ENCODE assay signal across 24 mouse cellular contexts in the genomic region with DNA sequence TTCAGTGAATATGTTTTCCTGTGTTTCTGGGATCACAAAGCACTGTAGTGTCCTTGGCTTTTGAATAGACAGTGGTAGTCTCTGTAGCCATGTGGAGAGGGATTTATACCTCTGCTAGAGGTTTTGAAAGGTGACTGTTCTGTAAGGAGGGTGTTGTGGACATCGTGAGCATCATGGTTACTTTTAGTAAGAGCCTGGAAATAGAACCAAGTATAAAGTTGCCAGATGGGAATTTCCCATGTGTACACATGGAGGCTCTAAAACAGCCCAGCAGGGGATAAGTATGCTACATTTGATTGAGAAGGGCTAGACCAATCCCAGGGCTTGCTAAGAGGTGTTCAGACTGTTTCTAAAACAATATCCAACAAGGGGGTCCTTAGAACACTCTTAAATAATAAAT. TPM values are rescaled to one million over a fixed set of nuclear protein-coding genes. Genes with fewer than 3 reads are reported as not detected.
DNase-seq lines count a peak whose midpoint lies in the region; ATAC-seq and TF ChIP-seq lines count a peak whose summit lies in the region.
"Had no signal": no experiment of that assay in that cellular context is flagged by ENCODE, and none has a peak within 500 bp of the region (broad histone marks: within the 10 kb centered on the region; RNA-seq: fewer than 3 reads in every experiment).

No protein-coding gene starts in this region.

- DNase-seq in gastrocnemius, adult 2 months, result no peak
- no peak for DNase-seq in gastrocnemius, adult 8-10 months (ENCODE audit: low spot score in 2 of 2)
- no peak for DNase-seq in heart, postnatal 0 days (ENCODE audit: low spot score)
- no peak for DNase-seq in heart, postnatal 4 days
- DNase-seq: adrenal gland, adult 2 months; adrenal gland, postnatal 10 days; adrenal gland, postnatal 36 days; cerebellum, adult 11-12 months; cerebellum, adult 2 months; cerebellum, adult 9-10 months; cerebellum, postnatal 10 days; cerebellum, postnatal 25 days had no signal

- no peak for ATAC-seq in heart, postnatal 0 days (ENCODE audit: insufficient read depth, low read depth)
- no peak for ATAC-seq in activated CD4-positive, CD25-positive, alpha-beta regulatory T cell, adult 4 months
- no peak for ATAC-seq in midbrain, embryonic 15.5 days (replicated peaks)
- ATAC-seq: forebrain, embryonic 14.5 days; forebrain, embryonic 16.5 days; Patski had no signal

- H3K36me3 ChIP-seq in heart, postnatal 0 days (replicated peaks; ENCODE audit: control insufficient read depth, insufficient read depth, low read length), result no peaks in the 10 kb centered on the region
- no peaks in the 10 kb centered on the region for H3K36me3 ChIP-seq in midbrain, embryonic 15.5 days (replicated peaks)
- H3K36me3 ChIP-seq: embryonic facial prominence, embryonic 10.5 days; embryonic facial prominence, embryonic 12.5 days; forebrain, embryonic 10.5 days; forebrain, embryonic 12.5 days; G1E had no signal

- peak overlapping the region; percentile 74 for H3K27ac ChIP-seq in gastrocnemius, adult 2 months
- H3K27ac ChIP-seq in heart, postnatal 0 days (ENCODE audit: low read depth), result no peak overlapping the region
- peak overlapping the region; percentile 11; the same call in 1 of the 2 replicates for H3K27ac ChIP-seq in embryonic fibroblast, embryonic 13.5 days (ENCODE audit: insufficient read depth, low read length)
- H3K27ac ChIP-seq in midbrain, embryonic 15.5 days, result no peak overlapping the region
- H3K27ac ChIP-seq: embryonic facial prominence, embryonic 10.5 days; embryonic facial prominence, embryonic 12.5 days; forebrain, embryonic 10.5 days; forebrain, embryonic 12.5 days had no signal

- TF ChIP-seq POLR2A in embryonic fibroblast, embryonic 13.5 days (IDR thresholded peaks at IDR 0.05; ENCODE audit: low read depth, low read length), result no peak

- no peaks in the 10 kb centered on the region for H3K27me3 ChIP-seq in heart, postnatal 0 days (ENCODE audit: control insufficient read depth, insufficient read depth, low read length)
- no peaks in the 10 kb centered on the region for H3K27me3 ChIP-seq in midbrain, embryonic 15.5 days (replicated peaks)
- H3K27me3 ChIP-seq: embryonic facial prominence, embryonic 12.5 days; forebrain, embryonic 12.5 days; Patski had no signal

- no peak for TF ChIP-seq EP300 in heart, postnatal 0 days (IDR thresholded peaks at IDR 0.05; ENCODE audit: low read depth)

- intact Hi-C loops in gastrocnemius, adult 2 months (cut with DNase I), result loop anchor here (5.0 kb wide), 1 partner anchor 49 kb away; no protein-coding TSS in a partner anchor

- H3K4me1 ChIP-seq in heart, postnatal 0 days (ENCODE audit: control insufficient read depth, insufficient read depth), result peaks cover 21% of the 10 kb centered on the region
- H3K4me1 ChIP-seq in embryonic fibroblast, embryonic 13.5 days (ENCODE audit: control insufficient read depth, insufficient read depth, low read length), result peaks cover 5% of the 10 kb centered on the region; the same call in 1 of the 2 replicates
- no peaks in the 10 kb centered on the region for H3K4me1 ChIP-seq in midbrain, embryonic 15.5 days
- H3K4me1 ChIP-seq: embryonic facial prominence, embryonic 10.5 days; embryonic facial prominence, embryonic 12.5 days; forebrain, embryonic 10.5 days; forebrain, embryonic 12.5 days had no signal

- H3K4me2 ChIP-seq in heart, postnatal 0 days (ENCODE audit: low read depth, low read length), result no peak overlapping the region
- no peak overlapping the region for H3K4me2 ChIP-seq in midbrain, embryonic 15.5 days
- H3K4me2 ChIP-seq: embryonic facial prominence, embryonic 12.5 days; forebrain, embryonic 12.5 days had no signal

- H3K9ac ChIP-seq in heart, postnatal 0 days (replicated peaks; ENCODE audit: low read depth, low read length), result no peak overlapping the region
- no peak overlapping the region for H3K9ac ChIP-seq in midbrain, embryonic 15.5 days
- H3K9ac ChIP-seq: embryonic facial prominence, embryonic 12.5 days; forebrain, embryonic 12.5 days had no signal

- no peaks in the 10 kb centered on the region for H3K9me3 ChIP-seq in heart, postnatal 0 days (replicated peaks; ENCODE audit: control insufficient read depth, low read length)
- H3K9me3 ChIP-seq in midbrain, embryonic 15.5 days, result no peaks in the 10 kb centered on the region
- H3K9me3 ChIP-seq: embryonic facial prominence, embryonic 10.5 days; embryonic facial prominence, embryonic 12.5 days; forebrain, embryonic 10.5 days; forebrain, embryonic 12.5 days; G1E had no signal

- 0 out of 2 replicates have a peak, but pooled peaks have one; percentile 0 for TF ChIP-seq CTCF in gastrocnemius, adult 2 months (IDR thresholded peaks at IDR 0.05)
- 0 out of 2 replicates have a peak, but pooled peaks have one; percentile 2 for TF ChIP-seq CTCF in heart, postnatal 0 days (IDR thresholded peaks at IDR 0.05; ENCODE audit: low read depth)
- no peak for TF ChIP-seq CTCF in embryonic fibroblast, embryonic 13.5 days (IDR thresholded peaks at IDR 0.05; ENCODE audit: borderline replicate concordance, insufficient read depth, low read length)

- no peak overlapping the region for H3K4me3 ChIP-seq in gastrocnemius, adult 2 months
- H3K4me3 ChIP-seq in heart, postnatal 0 days (ENCODE audit: low read depth, low read length), result no peak overlapping the region
- H3K4me3 ChIP-seq in embryonic fibroblast, embryonic 13.5 days (ENCODE audit: insufficient read depth, low read length), result no peak overlapping the region
- no peak overlapping the region for H3K4me3 ChIP-seq in midbrain, embryonic 15.5 days
- H3K4me3 ChIP-seq: embryonic facial prominence, embryonic 10.5 days; embryonic facial prominence, embryonic 12.5 days; erythroblast, embryonic 14.5 days; forebrain, embryonic 10.5 days; forebrain, embryonic 12.5 days had no signal

- 68% methylated on average over 1 of the region's 1 CpGs for WGBS in heart, postnatal 0 days
- WGBS in midbrain, embryonic 15.5 days, result 83% methylated on average over 1 of the region's 1 CpGs

RNA-seq across cellular contexts. Expression of a gene that starts 51.5 kb away (rescaled TPM):
- 10 to 100 TPM; 20.9 to 27.0 TPM for total RNA-seq in gastrocnemius, adult 2 months (2021)
- 10 to 100 TPM; 19.6 to 31.0 (median 24.1) TPM for total RNA-seq in gastrocnemius, adult 8-10 months (2022)
- 76.5 and 139 TPM in 2 replicates for total RNA-seq in heart, postnatal 0 days (2014; rRNA removed; ENCODE audit: low replicate concordance)
- 38.8 and 41.4 TPM in 2 replicates for polyA plus RNA-seq in heart, postnatal 0 days (2015; fragmentation: Nextera tagmentation; extraction: Ambion mirVana)
- 100 to 1,000 TPM; 147 to 153 TPM for total RNA-seq in heart, postnatal 4 days (2021)
- 43.5 and 88.2 TPM in 2 replicates for polyA plus RNA-seq in embryonic fibroblast, embryonic 13.5 days (2011; ENCODE audit: insufficient read length, low read depth, missing spikeins)
- polyA plus RNA-seq in activated CD4-positive, CD25-positive, alpha-beta regulatory T cell, adult 4 months (2017; shearing (Covaris generic)), result 1 to 10 TPM; 4.1 to 6.8 TPM
- 27.1 and 28.3 TPM in 2 replicates for polyA plus RNA-seq in midbrain, embryonic 15.5 days (2015; fragmentation: Nextera tagmentation; extraction: Ambion mirVana)
- polyA plus RNA-seq: G1E had no signal

Comparison
In these comparisons a context has a peak if more than half of its experiments do, and no peak if none do; other contexts are left out.
1. H3K27ac ChIP-seq: peak in gastrocnemius, adult 2 months (single experiment) and embryonic fibroblast, embryonic 13.5 days (single experiment); none in heart, postnatal 0 days (single experiment) and midbrain, embryonic 15.5 days (single experiment).